Mouse (Mus musculus): ENCODE data around the gene Atp1b3.
"Not testable (repeated sequence)": the region's sequence is repeated elsewhere in the genome, so short reads cannot be mapped to it uniquely, and the experiment has no call there.

Atp1b3 gene

DNA sequence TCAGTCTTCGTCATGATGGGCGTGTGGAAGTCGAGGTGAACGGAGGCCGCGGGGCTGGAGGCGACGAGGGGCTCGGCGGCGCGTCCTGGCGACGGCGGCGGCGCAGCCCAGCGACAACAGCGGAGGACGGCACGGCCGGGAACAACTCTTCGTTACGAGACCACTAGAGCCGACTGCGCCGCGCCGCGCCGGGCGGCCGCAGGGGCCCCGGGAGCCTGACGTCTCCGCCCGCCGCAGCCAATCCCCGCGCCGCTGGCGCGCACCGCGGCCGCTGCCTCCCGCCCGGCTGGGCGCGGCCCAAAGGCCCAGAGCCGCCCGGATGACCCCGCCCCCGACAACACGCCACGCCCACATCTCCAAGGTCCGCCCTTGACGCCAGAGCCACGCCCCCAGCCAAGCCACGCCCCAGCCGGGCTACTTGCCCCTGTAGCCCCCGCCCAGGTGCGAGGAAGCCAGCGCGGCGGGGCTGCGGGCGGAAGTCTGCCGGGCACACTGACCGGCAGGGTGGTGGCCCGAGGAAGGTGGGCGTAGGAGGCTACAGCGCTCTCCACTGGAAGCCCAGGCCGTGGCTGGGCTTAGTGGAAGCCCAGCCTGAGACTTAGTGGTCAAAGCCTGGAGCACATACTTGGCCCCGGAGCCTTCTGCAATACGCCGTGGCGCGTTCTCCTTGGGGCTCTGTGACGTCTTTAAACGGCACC lies at the start of gene Atp1b3:
Gene Atp1b3, minus strand, starts transcription at position 302 of the 698 bp plus-strand sequence.
- DNase-seq (ENCODE audit: low spot score), result peak; percentile 100

DNA sequence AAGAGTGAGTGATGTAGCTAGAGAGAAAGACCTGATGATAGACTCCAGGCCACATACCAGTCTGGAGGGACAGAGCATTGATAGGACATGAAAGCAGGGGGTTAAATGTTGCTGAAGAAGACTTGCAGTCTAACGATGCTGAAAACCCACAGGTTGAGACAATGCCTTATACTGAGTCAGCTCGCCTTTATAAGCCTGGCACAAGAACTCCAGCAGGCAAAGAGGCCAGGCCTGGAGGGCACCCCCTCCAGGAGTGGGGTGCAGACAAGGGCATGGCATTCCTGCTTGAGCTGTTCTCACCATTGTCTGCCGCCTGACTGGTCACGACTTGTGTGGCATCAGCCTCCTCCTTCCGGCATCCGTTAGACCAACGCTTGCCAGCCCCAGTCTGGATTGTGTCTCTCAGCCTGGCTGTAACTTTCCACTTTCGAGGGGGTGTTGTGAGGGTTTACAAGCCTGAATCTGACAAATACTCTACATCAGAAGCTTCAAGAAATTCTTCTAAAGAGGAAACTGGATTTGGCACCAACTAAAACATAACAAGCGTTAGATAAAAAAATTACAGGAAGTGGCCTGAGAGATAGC lies 48.7 kb upstream of the Atp1b3 start:
- DNase-seq (ENCODE audit: low spot score), result no peak

DNA sequence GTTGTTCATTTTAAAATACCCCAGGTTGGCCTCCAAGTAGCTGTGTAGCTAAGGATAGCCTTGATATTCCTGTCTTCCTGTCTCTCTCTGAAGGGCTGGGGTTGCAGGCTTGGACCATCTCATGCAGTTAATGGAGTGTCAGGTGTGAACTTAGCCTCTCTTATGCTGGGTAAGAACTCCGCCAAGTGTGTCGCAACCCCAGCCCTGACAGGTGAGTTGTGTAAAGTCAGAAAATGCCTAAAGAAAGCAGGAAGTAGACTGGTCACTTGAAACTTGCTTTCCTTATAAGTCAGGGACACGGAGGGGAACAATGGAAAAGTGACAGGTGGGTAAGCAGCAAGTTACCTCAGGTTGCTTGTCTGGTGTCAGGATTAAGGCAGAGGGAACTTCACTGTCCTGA lies 40.1 kb upstream of the Atp1b3 start:
- DNase-seq (ENCODE audit: low spot score), result no peak

DNA sequence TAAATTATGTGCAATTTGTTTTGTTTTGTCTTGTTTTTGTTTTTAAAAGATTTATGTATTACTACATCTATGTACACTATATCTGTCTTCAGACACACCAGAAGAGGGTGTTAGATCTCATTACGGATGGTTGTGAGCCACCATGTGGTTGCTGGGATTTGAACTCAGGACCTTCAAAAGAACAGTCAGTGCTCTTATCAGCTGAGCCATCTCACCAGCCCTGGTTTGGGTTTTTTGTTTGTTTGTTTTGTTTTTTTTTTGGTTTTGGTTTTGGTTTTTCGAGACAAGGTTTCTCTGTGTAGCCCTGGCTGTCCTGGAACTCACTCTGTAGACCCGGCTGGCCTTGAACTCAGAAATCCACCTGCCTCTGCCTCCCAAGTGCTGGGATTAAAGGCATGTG lies 35.7 kb upstream of the Atp1b3 start:
- not testable (repeated sequence) for DNase-seq (ENCODE audit: low spot score)

DNA sequence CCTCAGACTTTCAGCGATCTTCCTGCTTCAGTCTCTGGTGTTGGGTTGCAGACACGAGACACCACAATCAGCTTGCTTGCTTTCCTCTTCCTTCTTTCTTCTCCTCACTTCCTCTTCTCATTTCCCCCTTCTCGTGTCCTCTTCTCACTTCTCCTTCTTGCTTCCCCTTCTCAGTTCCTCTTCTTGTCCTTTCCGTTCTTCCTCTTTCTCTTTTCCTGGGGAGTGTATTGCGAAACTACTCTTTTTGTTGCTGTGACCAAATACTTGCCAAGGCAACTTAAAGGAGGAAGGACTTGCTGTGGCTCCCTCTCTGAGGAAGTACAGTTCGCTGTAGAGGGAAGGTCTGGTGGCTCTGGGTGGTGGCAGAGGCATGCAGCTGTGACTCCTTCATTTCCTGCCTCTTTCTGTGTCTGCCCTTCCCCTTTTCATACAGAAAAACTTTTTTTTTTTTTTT lies 35.2 kb upstream of the Atp1b3 start:
- no peak for DNase-seq (ENCODE audit: low spot score)

DNA sequence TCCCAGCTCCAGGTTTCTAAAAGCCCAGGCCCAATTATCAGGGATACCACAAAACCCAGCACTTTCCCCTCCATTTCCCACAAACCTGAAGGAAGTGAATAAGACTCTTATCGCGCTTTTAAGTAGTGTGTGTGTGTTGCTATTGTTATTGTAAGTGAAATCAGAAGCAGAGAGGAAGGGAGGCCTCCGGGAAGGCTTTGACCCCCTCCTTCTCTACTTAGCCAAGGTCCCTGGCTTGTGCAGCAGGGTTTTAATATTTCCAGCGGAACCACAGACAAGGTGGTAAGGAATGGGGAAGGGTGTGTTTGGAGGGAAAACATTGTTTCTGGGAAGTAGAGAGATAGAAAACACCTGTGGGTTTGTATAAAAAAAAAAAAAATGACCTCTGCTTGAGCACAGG lies 34.4 kb upstream of the Atp1b3 start:
- no peak for DNase-seq (ENCODE audit: low spot score)

DNA sequence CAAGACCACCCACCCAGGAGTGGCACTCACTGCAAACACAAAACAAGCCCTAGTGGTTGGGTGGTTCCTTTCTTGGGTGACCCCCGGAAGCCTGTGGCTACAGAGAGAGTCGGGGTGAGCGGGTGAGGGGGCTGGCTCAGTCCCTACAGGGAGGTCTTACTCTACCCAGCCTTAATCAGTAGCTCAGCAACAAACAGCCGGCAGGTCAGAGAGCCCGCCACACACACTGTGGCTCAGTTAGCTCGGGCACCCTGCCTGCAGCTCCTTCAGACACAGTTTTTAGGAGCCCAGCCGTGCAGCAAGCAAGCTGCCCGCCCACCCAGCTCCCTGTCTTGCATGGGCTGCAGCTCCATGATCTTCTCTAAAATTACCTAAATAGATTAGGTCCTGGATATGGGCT lies 33.9 kb upstream of the Atp1b3 start:
- DNase-seq (ENCODE audit: low spot score), result no peak

DNA sequence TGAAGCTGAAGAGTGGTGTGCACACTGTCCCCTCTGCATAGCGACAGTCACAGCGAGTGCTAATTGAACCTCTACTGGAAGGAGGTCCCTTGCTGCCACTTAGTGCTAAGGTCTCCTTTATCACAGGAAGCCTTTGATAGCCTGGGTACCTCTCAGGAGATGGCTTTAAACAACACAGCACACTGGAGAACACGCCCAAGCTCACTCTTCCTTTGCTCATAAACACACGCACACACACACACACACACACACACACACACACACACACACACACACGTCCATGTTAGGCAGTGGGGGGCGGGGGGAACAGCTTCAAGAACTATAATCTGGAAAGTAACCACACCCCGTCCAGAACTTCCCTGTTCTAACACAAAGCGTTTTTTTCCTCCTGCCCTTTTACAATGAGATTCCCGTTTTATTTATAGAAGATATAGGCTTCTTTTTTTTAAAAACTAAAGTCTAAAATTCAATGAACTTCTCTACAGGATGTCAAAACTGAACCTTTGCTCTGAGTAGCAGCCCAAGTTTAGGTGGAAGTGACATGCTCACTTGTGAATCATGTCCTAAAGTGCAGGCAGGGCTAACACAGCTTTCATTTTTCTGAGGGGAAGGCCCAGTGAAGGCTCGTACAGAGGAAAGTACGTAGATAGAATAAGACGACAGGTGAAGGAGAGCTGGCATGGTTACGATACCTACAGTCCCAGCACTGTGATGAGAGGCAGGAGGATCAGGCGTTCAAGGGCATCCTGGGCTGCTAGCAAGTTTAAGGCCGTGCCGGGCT lies 30.9 kb upstream of the Atp1b3 start:
- DNase-seq (ENCODE audit: low spot score), result no peak

DNA sequence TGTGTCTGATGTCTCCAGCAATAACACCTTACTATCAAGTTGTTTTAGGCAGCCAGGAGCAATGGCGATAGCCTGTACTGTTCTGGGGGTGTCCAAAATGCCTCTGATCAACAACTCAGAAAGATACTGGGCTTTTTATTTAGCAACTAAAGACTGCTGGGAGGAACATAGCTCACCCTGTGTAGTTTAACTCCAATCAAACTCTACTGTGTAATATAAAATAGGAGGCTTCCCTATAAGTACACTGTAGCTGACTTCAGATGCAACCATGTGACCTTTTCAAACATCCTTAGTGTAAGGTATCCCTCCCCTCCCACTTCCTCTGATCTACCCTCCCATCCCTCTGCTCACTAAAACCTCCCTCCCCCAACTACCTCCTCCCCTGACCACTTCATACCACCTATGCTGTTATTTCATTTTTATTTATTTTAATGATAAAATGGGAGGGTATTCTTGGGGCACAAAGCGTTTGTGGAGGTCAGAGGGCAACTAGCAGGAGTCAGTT lies 29.5 kb upstream of the Atp1b3 start:
- no peak for DNase-seq (ENCODE audit: low spot score)

DNA sequence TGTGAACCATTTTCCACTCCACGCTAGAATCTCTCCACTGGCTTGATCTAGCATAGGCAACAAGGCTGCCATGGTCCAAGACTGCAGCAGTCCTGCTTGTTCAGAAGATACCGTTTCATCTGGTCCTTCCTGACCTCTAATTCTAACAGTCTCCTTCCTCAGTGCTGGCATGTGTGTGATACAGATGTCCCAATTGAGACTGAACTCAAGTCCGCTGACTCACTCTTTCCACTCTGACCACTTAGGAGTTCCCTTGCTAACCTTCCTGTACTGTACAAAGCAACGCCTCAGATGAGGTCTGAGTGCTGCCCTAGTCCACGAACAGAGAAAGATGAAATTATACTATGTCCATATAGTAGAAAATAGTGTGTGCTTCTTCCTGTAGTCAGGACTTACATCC lies 28.9 kb upstream of the Atp1b3 start:
- no peak for DNase-seq (ENCODE audit: low spot score)

DNA sequence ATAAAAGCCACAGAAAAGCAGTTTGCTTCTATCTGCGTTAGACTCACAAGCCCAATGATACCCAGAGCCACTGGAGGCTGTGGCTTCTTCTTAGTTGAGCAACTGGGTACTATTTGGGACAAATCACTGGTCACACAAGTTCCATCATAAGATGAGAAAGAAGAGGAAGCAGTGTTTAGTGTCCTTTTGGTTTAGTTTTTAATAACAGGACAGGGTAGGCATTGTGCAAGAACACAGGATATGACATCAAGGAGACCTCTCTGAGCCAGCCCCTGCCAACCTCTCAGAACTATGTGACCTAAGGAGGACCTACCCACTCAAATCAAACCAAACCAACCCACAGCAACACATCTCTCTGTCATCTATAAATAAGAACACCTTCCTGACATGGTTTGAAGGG lies 27.7 kb upstream of the Atp1b3 start:
- no peak for DNase-seq (ENCODE audit: low spot score)

DNA sequence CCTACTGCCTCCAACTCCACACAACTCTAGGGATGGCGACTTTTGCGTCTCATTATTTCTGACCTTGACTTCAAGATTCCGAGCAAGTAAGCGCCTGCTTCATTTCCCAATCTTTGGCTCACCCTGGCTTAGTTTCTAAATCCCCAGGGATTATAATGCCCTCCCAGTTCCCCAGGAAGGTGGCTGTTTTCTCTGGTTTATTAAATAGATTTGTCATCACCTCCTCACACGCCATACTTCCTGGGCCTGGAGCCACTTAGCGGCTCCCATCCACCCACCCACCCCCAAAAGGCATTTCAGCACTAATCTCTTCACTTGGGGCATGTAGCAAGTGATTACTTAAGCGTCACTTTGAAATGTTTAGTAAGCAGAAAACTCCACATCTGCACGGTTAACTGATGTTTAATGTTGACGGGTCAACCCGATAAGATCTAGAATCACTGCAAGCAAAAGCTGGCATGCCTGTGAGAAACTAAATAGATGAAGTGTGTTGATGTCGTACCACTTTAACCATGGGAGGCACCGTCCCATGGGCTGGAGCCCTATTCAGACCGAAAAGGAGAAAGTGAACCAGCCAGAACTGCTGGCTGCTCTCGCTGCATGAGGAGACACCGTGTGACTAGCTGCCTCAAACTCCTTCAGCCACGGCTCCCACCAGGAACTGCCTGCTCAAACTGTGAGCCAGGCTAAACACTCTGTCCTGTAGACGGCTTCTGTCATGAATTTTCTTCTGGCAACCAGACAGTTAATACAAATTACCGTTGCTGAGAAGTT lies 19.7 kb upstream of the Atp1b3 start:
- no peak for DNase-seq (ENCODE audit: low spot score)

DNA sequence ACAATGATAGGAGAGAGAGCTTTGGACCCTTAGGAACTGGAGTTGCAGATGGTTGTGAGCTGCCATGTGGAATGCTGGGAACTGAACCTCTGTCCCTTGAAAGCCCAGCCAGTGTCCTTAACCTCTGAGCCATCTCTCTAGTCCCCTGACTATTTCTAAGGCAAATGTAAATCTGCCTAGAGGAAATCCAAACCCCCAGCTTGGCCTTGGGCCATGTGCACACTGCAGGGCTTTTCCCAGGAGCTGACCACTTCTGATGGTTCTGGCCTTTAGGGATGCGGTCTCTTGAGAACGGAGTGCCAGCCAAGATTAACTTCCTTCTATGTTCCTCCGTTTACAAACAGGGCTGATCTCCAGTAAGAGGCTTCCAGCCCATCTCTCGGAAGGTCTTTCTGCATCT lies 18.5 kb upstream of the Atp1b3 start:
- no peak for DNase-seq (ENCODE audit: low spot score)

DNA sequence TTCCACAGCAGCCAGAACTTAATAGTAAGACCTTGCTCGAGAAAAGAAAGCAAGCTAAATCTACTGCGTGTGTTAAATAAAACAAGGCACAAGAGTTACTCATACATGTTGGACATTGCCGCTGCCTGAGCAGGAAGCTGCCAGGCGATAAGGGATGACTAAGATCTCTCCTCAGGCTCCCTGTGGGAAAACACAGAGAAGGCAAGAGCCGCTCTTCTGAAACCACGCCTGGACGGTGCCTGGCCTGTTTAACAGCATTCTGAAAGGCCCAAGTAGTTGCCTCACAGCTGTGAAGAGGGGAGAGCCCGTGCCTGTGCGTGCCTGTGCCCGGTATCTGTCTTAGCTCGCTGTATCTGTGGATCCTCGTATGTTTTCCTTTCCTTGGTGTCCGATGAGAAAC lies 17.2 kb upstream of the Atp1b3 start:
- DNase-seq (ENCODE audit: low spot score), result peak; percentile 59

DNA sequence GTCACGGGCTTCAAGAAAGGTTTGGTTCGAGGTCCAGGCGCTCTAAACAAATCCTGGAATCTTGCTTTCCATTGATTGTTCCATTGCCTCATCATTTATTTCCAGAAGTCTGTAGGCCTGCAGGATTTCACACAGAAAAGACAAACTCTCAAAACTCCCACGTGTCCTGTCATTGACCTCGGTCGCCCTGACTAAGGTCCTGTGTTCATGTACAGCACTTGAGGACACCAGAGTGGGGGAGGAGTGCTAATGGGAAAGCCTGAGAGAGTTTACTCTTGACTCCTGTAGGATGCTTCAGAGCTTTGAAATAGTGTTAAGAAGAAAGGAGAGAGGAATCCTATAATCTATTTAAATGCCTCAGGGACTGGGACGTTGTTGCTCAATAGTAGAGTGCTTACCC lies 15.3 kb upstream of the Atp1b3 start:
- DNase-seq (ENCODE audit: low spot score), result no peak

DNA sequence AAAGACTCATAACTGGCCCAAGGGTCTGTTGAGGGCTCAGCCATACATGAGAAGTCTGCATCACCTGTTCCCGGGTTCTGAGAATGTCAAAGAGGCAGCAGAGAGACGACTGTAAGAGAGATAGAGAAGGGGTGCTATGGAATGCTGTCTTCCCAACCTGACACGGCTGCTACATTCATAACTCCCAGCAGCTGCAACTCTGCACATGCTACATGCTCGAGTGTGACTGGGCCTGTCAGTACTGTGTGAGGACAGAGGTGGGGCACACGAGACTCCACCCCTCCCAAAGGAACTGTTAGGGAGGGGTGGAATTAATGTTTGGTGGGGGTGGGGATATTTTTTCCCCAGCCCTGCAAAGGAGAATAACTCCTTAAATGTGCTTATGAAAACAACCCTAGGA lies 14.5 kb upstream of the Atp1b3 start:
- DNase-seq (ENCODE audit: low spot score), result no peak

DNA sequence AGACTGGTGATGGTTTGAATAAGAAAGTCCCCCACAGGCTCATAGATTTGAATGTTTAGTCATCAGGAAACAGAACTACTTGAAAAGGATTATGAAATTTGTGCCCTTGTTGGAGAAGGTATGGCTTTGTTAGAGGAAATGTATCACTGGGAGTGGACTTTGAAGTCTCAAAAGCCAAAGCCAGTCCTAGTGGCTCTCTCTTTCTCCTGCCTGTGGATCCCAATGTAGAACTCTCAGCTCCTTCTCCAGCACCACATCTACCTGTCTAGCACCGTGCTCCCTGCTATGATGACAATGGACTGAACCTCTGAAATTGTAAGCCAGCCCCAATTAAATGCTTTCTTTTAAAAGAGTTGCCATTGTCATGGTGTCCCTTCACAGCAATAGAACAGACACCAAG lies 12.9 kb upstream of the Atp1b3 start:
- no peak for DNase-seq (ENCODE audit: low spot score)

DNA sequence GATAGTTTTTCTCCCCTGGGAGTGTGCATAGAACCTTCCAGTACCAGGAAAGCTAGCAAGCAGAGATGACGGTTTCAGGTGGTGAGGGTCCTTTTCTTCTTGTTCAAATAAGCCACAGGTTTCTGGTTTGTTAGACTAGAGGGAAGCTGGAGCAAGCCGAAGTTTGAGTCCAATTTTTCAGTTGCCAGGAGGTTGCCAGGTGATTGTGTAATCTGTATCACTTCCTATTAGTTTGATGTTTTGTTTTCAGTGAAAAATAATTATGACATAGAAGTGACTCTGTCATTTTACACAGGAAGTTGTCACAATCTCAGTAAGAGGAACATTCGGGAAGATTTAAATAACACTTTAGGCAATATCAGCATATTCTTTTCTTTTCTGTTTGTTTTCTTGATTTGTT lies 11.6 kb upstream of the Atp1b3 start:
- DNase-seq (ENCODE audit: low spot score), result no peak

DNA sequence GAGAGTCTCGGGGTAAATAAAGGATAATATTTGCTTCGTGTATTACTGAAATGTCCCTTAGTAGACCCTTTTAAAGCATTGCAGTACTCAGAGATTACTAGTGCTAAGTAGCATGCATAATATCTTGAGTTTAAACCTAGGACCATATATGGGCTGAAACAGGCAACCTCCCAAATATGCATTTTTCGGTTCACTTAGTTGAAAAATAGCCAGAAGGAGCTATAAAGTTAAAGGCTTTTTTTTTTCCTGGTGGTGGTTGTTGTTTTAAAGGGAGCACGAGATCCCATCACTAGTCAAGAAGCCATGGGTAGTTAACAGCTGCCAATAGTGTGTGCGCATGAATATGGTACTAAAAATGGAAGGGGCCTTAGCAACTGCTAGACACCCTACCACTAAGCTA lies 6.8 kb upstream of the Atp1b3 start:
- DNase-seq (ENCODE audit: low spot score), result no peak

DNA sequence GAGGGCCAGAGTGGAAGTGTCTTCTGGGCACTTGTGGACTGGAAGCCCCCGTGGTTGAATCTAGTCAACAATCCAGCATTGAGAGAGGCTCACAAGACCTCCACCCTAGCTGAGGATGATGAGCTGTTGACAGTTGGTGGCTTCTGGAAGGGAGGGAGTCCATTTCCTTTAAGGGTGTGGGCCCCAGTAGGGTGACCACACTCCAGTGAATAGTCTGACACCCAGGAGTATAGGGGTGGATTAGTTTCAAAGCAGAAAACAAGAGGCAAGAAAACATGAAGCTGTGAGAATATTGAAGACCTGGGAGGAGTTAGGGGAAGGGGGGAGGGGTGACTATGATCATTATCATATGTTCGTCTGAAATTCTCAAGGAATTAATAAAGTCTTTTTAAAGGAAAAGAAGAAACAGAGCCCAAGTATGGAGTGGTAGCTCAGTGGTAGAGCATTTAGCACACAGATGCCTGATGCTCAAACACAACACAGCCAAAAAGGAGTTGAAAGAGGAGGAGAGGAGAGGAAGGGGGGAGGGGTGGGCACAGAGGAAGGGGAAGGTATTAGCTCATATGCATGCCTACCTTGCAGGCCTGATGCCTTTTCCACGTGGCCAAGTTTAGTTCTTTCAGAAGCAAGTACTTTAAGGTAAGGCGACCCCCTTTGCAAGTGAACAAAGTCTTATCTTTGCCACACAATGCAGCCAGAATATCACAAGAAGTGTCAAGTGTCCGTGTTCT lies 5.6 kb upstream of the Atp1b3 start:
- DNase-seq (ENCODE audit: low spot score), result no peak

DNA sequence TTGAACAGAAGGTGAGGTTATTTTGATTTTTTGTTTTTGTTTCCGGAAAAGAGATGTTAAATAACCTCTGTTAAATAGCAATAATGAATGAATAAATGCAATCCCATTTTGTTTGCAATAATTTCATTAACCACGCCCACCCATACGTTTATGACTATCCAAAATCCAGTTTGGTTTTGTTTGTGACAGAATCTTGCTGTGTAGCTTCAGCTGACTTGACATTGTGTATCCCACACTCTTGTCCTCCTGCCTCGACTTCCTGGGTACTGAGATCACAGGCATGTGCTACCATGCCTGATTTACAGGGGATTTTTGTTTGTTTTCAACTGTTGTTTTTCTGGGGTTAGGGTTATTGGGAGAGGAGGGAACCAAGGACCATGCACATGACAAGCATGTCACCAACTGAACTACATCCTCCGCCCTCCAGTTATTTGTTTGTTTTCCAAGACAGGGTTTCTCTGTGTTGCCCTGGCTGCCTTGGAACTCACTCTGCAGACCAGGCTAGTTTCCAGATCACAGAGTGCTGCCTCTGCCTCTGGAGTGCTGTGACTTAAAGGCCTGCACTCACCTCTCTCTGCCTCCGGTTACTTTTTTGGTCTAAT lies 1.1 kb upstream of the Atp1b3 start:
- no peak for DNase-seq (ENCODE audit: low spot score)

Data from urinary bladder, postnatal 25 days (tissue).